Mouse (Mus musculus) layer of hippocampus, adult 9-10 months (tissue): ENCODE data around the gene Cpsf6.

Experiments used
- DNase-seq: peaks from one replicate; pipeline ENCODE4 v3.0.0; 2022; ENCODE audit warnings: low spot score

Cpsf6 gene

GRCm38 (mm10) chr10:117330521-117330920 is 49.3 kb downstream of the Cpsf6 start:
- no peak for DNase-seq

DNA sequence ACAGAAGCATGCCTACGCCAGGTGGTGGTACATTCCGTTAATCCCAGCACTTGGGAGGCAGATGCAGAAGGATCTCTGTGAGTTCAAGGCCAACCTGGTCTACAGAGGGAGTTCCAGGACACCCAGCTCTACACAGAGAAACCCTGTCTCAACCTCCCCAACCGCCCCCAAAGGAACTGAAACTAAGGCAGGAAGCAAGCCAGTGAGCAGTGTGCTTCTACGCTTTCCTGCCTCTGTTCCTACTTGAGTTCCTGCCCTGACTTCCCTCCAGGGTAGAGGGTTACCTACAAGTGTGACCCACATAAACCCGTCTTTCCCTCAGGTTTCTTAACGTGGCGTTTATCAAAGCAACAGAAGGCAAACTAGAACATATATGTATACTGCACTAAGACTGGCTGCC is 56.0 kb downstream of the Cpsf6 start:
- no peak for DNase-seq

DNA sequence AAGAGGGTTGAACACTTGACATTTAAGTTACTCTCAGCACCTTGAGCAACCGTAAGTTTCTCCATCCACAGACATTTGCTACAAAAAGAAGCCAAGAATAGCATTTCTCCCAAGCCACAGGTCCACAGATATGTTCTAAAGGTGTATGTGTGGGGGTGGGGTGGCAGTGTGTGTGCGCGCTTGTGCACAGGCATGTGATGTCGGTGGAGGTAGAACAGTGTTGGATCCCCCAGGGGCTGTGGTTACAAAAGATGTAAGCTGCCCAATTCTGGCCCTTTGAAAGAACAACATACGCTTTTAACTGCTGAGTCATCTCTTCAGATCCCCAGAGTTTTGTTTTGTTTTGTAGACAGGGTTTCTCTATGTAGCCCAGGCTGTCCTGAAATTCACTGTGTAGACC is 57.2 kb downstream of the Cpsf6 start:
- DNase-seq = no peak

DNA sequence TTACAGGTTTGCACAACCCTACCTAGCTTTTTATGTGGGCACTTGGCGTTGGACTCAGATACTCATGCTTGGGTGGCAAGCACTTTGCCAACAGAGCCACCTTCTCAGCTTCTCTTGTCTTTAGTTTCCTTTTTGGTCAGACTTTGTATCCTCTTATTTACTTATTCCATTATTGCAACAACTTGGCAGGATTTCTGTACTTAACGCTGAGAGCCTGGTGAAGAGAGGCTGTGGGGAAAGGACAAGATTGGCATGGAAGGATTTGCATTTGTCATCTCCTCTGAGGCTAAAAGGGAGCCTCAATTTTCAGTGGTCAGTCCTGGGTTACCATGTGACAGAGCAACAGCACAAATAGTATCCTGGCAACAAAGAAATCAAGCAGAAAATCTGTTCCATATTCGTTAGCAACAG is 59.2 kb downstream of the Cpsf6 start:
- no peak for DNase-seq

GRCm38 (mm10) chr10:117316391-117316790 is 63.4 kb downstream of the Cpsf6 start:
- no peak for DNase-seq

DNA sequence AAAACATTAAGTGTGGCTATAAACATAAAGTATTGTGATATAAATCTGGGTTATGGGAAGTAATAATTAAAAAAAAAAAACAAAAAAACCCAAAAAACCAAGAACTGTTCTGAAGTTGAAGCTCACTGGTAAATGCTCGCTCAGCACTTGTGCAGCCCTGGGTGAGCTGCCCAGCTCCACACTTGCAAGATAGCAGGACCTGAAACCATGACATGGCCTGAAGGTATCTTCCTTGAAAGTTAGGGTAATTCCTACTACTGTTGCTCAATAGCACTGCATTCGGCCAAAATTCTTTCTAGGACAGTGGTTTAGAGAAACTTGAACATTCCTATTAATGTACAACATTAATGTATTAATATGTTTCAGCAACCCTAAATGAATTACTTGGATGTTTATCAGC is 66.7 kb downstream of the Cpsf6 start:
- DNase-seq = no peak

GRCm38 (mm10) chr10:117312168-117312567 is 67.6 kb downstream of the Cpsf6 start:
- DNase-seq = no peak

GRCm38 (mm10) chr10:117304371-117304770 is 75.4 kb downstream of the Cpsf6 start:
- DNase-seq = no peak

- no peak for DNase-seq
These were observed 78.1 kb downstream of the Cpsf6 start for GRCm38 (mm10) chr10:117301688-117302087.

GRCm38 (mm10) chr10:117299901-117300520 is 79.8 kb downstream of the Cpsf6 start:
- DNase-seq = no peak

DNA sequence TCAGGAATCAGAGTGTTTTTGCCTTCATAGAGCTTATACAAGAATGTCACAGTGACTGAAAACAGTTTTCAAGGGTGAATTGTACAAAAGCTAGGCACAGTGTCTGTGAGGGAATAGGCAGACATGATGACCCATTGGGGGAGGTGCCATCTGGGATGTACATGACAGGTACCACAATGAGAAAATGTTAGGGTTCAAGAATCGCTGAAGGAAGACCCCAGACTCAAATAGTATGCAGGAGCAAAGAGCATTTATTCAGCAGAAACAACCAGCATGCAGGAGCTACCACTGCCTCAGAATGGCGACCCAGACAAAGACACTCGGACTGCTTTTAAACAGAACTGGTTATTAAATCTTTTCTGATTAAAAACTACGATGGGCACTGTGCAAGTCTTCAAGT is 80.7 kb downstream of the Cpsf6 start:
- DNase-seq = no peak

- no peak for DNase-seq
These were observed 81.5 kb downstream of the Cpsf6 start for GRCm38 (mm10) chr10:117298336-117298735.
